Mouse (Mus musculus) forebrain, embryonic 16.5 days (tissue): ENCODE measurements around the gene Sv2a. TPM values are rescaled to one million over a fixed set of nuclear protein-coding genes. Genes with fewer than 3 reads are reported as not detected.
A peak's percentile ranks its signal among the peaks of the same experiment; 100 is the strongest.
"Not testable (repeated sequence)": the region's sequence is repeated elsewhere in the genome, so short reads cannot be mapped to it uniquely, and the experiment has no call there.

Experiments
- ATAC-seq: fragments of 200-750 bp; cut with Nextera tagmentation; 2 replicates; pipeline ENCODE4 v1.8.0; 2017; ENCODE audit warnings: mild to moderate bottlenecking, moderate library complexity
- H3K27ac ChIP-seq: fragments of 300-500 bp; sonication (generic); 2 replicates; pipeline ENCODE4 v1.5.1; 2014; ENCODE audit warnings: low read length, control low read depth
- H3K27me3 ChIP-seq: fragments of 300-500 bp; sonication (generic); replicated peaks from 2 replicates; pipeline ENCODE4 v1.6.1; 2014; ENCODE audit warnings: low read length; ENCODE audit not compliant: control insufficient read depth, insufficient read depth
- H3K36me3 ChIP-seq: fragments of 300-500 bp; sonication (generic); 2 replicates; pipeline ENCODE4 v1.6.1; 2014; ENCODE audit not compliant: control insufficient read depth, insufficient read depth
- H3K4me1 ChIP-seq: fragments of 300-500 bp; sonication (generic); replicated peaks from 2 replicates; pipeline ENCODE4 v1.6.1; 2014; ENCODE audit warnings: low read length; ENCODE audit not compliant: control insufficient read depth, insufficient read depth
- H3K4me2 ChIP-seq: fragments of 300-500 bp; sonication (generic); 2 replicates; pipeline ENCODE4 v1.6.1; 2014; ENCODE audit warnings: mild to moderate bottlenecking, low read length, control low read depth
- H3K4me3 ChIP-seq: fragments of 300-500 bp; sonication (generic); replicated peaks from 2 replicates; pipeline ENCODE4 v1.5.1; 2014; ENCODE audit warnings: mild to moderate bottlenecking, low read length, control low read depth
- H3K9ac ChIP-seq: fragments of 300-500 bp; sonication (generic); replicated peaks from 2 replicates; pipeline ENCODE4 v1.6.1; 2014; ENCODE audit warnings: low read depth, low read length, control low read depth
- H3K9me3 ChIP-seq: fragments of 300-500 bp; sonication (generic); 2 replicates; pipeline ENCODE4 v1.6.1; 2016; ENCODE audit warnings: low read length; ENCODE audit not compliant: control insufficient read depth
- WGBS: fragments of 180-500 bp; shearing (Covaris S2); extraction: QIAGEN DNeasy Blood & Tissue Kit; methylation state at CpG from one replicate; pipeline ENCODE4 v1.1.7; 2014; 5-methylcytosine and 5-hydroxymethylcytosine counted together
- polyA plus RNA-seq: library from polyadenylated mRNA; unstranded; fragments of >200 nt; fragmentation: Nextera tagmentation; extraction: Ambion mirVana; gene quantifications from 2 replicates; pipeline ENCODE4 v1.2.1, GENCODE M21; 2015

Sv2a gene
- polyA plus RNA-seq, 1 experiment from 2014 or later: 87.3 TPM

- H3K4me3 ChIP-seq: peak within 1 kb of the TSS; percentile 71
- under 1% methylated on average over 55 of the region's 58 CpGs for WGBS
- H3K9me3 ChIP-seq: no peaks in the 10 kb centered on the region
- H3K36me3 ChIP-seq: peaks cover 6% of the 10 kb centered on the region; the same call in 1 of the 2 replicates
- peak; percentile 95 for ATAC-seq
- H3K4me2 ChIP-seq: peak within 1 kb of the TSS; percentile 98
- peak within 1 kb of the TSS; percentile 100 for H3K27ac ChIP-seq
- H3K9ac ChIP-seq: peak within 1 kb of the TSS; percentile 92
- H3K4me1 ChIP-seq: peaks cover 35% of the 10 kb centered on the region
- no peaks in the 10 kb centered on the region for H3K27me3 ChIP-seq
Measured at GRCm38 (mm10) chr3:96172197-96173178, 8.5 kb upstream of the Sv2a start, which contains the start of gene Sf3b4. TSS of gene Sf3b4 (plus strand) at chr3:96172332.

- peaks cover 35% of the 10 kb centered on the region for H3K4me1 ChIP-seq
- no peaks in the 10 kb centered on the region for H3K9me3 ChIP-seq
- H3K27ac ChIP-seq: no peak overlapping the region
- H3K9ac ChIP-seq: peak overlapping the region; percentile 82
- peak overlapping the region; percentile 71 for H3K4me3 ChIP-seq
- no peak for ATAC-seq
- peaks cover 9% of the 10 kb centered on the region for H3K36me3 ChIP-seq
- no peaks in the 10 kb centered on the region for H3K27me3 ChIP-seq
- H3K4me2 ChIP-seq: peak overlapping the region; percentile 98
- 34% methylated on average over 7 of the region's 7 CpGs for WGBS
Measured at GRCm38 (mm10) chr3:96173185-96173584, 7.8 kb upstream of the Sv2a start.

- not testable (repeated sequence) for H3K4me3 ChIP-seq, H3K27ac ChIP-seq, H3K27me3 ChIP-seq, ATAC-seq, H3K4me2 ChIP-seq, H3K9me3 ChIP-seq, H3K9ac ChIP-seq
- WGBS: 68% methylated on average over 4 of the region's 4 CpGs
- H3K4me1 ChIP-seq: peaks cover 35% of the 10 kb centered on the region
- H3K36me3 ChIP-seq: peaks cover 11% of the 10 kb centered on the region
Measured at GRCm38 (mm10) chr3:96174042-96174441, 6.9 kb upstream of the Sv2a start.

- WGBS: 94% methylated on average over 6 of the region's 6 CpGs
- no peak overlapping the region for H3K4me2 ChIP-seq
Measured at GRCm38 (mm10) chr3:96175251-96175650, 5.7 kb upstream of the Sv2a start.

GRCm38 (mm10) chr3:96178427-96178826 is 2.5 kb upstream of the Sv2a start:
- no peak for ATAC-seq
- 90% methylated on average over 4 of the region's 4 CpGs for WGBS
- Histone ChIP-seq H3K9me3 (no peaks in the 10 kb centered on the region), H3K9ac (no peak overlapping the region), H3K4me3 (no peak overlapping the region), H3K4me2 (no peak overlapping the region), H3K36me3 (peaks cover 11% of the 10 kb centered on the region), H3K27ac (no peak overlapping the region), H3K4me1 (peaks cover 28% of the 10 kb centered on the region), H3K27me3 (no peaks in the 10 kb centered on the region)

More at GRCm38 (mm10) chr3:96175251-96175650, 5.7 kb upstream of the Sv2a start:
- H3K27me3 ChIP-seq: no peaks in the 10 kb centered on the region
- no peak for ATAC-seq
- H3K9me3 ChIP-seq: no peaks in the 10 kb centered on the region
- no peak overlapping the region for H3K9ac ChIP-seq
- peaks cover 11% of the 10 kb centered on the region for H3K36me3 ChIP-seq
- H3K4me1 ChIP-seq: peaks cover 33% of the 10 kb centered on the region
- H3K4me3 ChIP-seq: no peak overlapping the region
- no peak overlapping the region for H3K27ac ChIP-seq

- Histone ChIP-seq H3K4me1 (peaks cover 24% of the 10 kb centered on the region), H3K27me3 (no peaks in the 10 kb centered on the region), H3K27ac (no peak overlapping the region), H3K4me3 (no peak overlapping the region), H3K36me3 (peaks cover 11% of the 10 kb centered on the region), H3K4me2 (no peak overlapping the region), H3K9ac (no peak overlapping the region), H3K9me3 (no peaks in the 10 kb centered on the region)
- 96% methylated on average over 2 of the region's 2 CpGs for WGBS
- no peak for ATAC-seq
Measured at GRCm38 (mm10) chr3:96178902-96179301, 2.0 kb upstream of the Sv2a start.

GRCm38 (mm10) chr3:96179531-96179930 is 1.4 kb upstream of the Sv2a start:
- Histone ChIP-seq H3K9ac (no peak overlapping the region), H3K27me3 (no peaks in the 10 kb centered on the region), H3K4me2 (no peak overlapping the region), H3K9me3 (no peaks in the 10 kb centered on the region), H3K4me3 (no peak overlapping the region), H3K36me3 (peaks cover 8% of the 10 kb centered on the region), H3K27ac (no peak overlapping the region), H3K4me1 (peaks cover 18% of the 10 kb centered on the region)
- WGBS: 58% methylated on average over 4 of the region's 4 CpGs
- no peak for ATAC-seq

GRCm38 (mm10) chr3:96181510-96182381 is 795 bp downstream of the Sv2a start:
- Histone ChIP-seq H3K27ac (peak overlapping the region; percentile 36; the same call in 1 of the 2 replicates), H3K36me3 (peaks cover 5% of the 10 kb centered on the region; the same call in 1 of the 2 replicates), H3K9ac (peak overlapping the region; percentile 82), H3K4me1 (peaks cover 16% of the 10 kb centered on the region), H3K4me2 (peak overlapping the region; percentile 56), H3K27me3 (no peaks in the 10 kb centered on the region), H3K4me3 (peak overlapping the region; percentile 59), H3K9me3 (no peaks in the 10 kb centered on the region)
- peak; percentile 46 for ATAC-seq
- 36% methylated on average over 12 of the region's 12 CpGs for WGBS

GRCm38 (mm10) chr3:96182382-96182776 is 1.4 kb downstream of the Sv2a start:
- 34% methylated on average over 4 of the region's 4 CpGs for WGBS
- no peak for ATAC-seq

More at GRCm38 (mm10) chr3:96182382-96182776, 1.4 kb downstream of the Sv2a start:
- H3K27ac ChIP-seq: 0 out of 2 replicates have a peak overlapping the region, but pooled peaks have one; percentile 9
- H3K27me3 ChIP-seq: no peaks in the 10 kb centered on the region
- H3K36me3 ChIP-seq: peaks cover 5% of the 10 kb centered on the region; the same call in 1 of the 2 replicates
- H3K4me1 ChIP-seq: peaks cover 16% of the 10 kb centered on the region
- peak overlapping the region; percentile 82 for H3K9ac ChIP-seq
- no peaks in the 10 kb centered on the region for H3K9me3 ChIP-seq
- peak overlapping the region; percentile 59 for H3K4me3 ChIP-seq
- peak overlapping the region; percentile 56 for H3K4me2 ChIP-seq
